Mouse (Mus musculus) cerebellum, postnatal 14 days (tissue): ENCODE results near the gene Cdc45.
A peak's percentile ranks its signal among the peaks of the same experiment; 100 is the strongest.
"Not testable (repeated sequence)": the region's sequence is repeated elsewhere in the genome, so short reads cannot be mapped to it uniquely, and the experiment has no call there.

Experiments
- DNase-seq, 2 experiments: peaks; one replicate each; pipeline ENCODE4 v3.0.0; 2021; ENCODE audit warnings: mixed read lengths in 2 of 2

The Cdc45 gene

DNA sequence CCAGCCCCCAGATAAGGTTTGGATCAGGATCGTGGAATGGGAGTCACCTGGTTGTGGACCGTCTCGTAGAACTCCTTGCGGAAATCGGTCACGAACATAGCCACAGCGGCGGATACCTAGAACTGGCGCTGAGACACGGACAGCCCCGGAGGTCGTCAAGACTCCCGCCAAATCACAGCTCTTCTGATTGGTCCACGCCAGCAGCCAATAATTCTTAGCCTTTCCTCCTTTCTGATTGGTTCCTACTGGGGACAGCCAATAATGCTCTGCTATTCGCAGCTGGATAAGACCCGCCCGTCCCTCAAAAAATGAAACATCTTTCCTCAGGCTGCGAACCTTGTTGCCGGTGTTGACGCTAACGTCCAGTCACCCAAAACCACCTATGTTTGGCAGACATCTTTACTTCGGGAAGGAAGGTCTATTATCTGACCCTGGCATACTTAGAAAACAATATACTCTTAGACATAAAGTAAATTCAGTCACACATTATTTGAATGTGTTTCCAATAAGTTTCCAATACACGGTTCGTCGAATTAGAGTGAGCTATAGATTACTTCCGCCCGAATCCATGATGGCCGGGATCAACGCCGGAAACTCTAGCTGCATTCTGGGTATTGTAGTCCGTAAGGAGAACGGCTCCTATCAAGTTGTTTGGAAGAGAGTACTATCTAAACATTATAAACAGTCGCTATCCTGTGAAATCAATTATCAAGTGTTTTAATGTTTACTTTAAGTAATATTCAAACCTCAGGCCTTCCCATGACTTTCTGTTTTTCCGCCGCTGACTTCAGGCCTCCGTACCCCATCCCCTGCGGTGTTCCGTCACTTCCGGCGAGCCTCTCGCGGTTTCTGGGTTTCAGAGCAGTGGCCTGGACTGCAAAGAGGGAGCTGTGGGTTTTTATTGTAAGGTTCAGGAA lies at the start of gene Cdc45, which contains the start of gene Ufd1:
Gene Cdc45 (minus strand): TSS at position 520 of the 917 bp plus-strand sequence.
Gene Ufd1 (plus strand): TSS at position 312 of the 917 bp plus-strand sequence.
- peak; percentile 89 to 91 for DNase-seq

DNA sequence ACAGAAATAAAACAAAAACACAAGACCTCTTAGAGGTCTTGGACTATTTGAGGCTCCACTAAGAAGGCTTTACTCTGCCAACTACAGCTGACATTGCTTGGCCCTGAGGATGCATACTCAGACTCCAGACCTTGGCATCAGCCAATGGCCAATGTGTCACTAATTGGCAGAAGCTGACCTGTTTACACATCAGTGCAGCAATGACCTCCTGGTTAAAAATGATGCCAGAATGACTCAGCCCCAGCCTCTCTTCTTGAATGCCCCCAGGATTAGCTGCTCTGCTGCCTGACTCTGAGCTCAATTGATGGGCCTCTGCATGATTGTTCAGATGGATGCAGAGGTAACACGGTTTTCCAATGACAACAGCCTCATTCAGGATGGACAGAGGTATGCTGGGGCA lies 48.4 kb upstream of the Cdc45 start:
- peak; percentile 50 to 56 for DNase-seq

DNA sequence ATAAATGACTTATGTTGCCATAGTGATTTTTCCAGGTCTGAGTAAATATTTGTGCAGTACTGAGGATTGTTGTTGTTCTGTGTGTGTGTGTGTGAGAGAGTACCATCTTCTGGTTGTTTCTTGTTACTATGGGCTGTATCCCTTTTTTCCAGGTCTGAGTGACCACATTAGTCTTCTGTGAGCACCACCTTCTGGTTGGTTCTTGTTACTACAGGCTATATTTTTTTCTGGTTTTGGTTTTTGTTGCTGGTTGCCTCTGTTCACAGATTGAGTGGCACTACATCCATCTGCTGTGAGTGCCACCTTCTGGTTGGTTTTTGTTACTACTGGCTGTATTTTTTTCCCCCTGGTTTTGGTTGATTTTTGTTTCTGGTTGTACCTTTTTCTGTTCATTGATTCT lies 46.8 kb upstream of the Cdc45 start:
- DNase-seq: peak; percentile 73 to 87

DNA sequence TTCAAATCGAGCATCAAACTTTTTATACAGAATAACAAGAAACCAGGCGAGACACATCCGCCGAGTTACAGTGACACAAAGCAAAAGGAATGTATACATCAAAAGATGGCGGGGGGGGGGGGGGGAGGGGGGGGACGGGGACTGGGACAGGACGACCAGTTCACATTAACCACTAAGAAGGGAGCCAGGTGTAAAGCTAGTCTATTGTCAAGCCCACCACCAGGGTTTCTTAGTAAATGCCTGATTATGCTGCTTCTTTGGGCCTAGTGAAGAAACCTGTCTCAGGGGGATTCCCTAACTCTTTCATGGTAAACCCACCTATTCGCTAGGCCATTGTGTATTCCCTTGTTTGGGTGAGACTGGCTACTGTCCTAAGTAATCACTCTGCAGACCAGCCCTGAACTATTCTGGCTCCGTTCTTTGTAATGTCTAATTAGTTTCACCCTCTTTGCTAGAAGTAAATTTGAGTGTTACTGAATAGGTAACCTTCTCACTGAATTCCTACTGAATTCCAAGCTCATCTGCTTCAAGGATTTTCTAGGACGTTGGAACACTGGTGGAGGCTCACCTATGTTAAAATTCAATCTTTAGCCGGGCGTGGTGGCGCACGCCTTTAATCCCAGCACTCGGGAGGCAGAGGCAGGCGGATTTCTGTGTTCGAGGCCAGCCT lies 37.9 kb upstream of the Cdc45 start:
- DNase-seq: not testable (repeated sequence)

DNA sequence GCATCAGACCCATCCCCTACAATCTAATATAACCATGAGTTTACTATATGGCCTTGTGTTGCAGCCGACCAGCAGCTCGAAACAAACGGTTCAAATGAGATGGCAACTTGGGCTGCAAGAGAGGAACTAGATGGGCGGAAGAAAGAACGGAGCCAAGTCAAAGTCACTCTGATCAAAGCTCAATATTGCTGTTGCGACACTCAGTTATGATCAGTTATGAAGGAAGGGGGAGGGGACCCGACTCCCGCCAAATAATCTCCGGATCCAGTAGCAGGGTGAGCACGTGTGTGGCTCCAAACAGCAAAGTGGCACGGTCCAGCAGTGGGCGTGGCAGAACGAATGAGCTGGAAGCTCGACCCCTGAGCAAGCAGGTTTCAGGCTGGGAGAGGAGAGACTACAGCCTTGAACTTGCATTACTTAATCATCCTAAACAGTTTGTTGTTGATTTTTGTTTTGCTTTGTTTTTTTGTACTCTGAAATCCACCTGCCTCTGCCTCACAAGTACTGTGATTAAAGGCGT lies 34.6 kb upstream of the Cdc45 start:
- no peak for DNase-seq

DNA sequence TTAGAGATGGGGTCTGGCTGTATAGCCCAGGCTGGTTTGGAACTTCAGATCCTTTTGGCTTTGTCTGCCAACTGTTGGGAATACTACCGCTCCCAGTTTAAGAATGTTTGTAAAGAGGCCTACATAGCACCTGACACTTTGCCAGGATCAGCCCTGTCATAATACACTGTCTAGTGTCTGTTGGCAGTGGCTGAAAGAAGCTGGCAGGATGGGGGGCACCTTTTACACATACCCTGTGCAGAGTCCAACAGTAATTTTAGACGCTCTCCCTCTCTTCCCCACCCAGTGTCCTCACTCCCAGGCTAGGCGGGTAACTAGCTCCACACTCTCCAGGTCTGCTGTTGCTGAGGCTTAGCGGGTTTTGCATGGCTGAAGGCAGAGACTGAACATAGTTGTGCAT lies 26.6 kb upstream of the Cdc45 start:
- no peak for DNase-seq

DNA sequence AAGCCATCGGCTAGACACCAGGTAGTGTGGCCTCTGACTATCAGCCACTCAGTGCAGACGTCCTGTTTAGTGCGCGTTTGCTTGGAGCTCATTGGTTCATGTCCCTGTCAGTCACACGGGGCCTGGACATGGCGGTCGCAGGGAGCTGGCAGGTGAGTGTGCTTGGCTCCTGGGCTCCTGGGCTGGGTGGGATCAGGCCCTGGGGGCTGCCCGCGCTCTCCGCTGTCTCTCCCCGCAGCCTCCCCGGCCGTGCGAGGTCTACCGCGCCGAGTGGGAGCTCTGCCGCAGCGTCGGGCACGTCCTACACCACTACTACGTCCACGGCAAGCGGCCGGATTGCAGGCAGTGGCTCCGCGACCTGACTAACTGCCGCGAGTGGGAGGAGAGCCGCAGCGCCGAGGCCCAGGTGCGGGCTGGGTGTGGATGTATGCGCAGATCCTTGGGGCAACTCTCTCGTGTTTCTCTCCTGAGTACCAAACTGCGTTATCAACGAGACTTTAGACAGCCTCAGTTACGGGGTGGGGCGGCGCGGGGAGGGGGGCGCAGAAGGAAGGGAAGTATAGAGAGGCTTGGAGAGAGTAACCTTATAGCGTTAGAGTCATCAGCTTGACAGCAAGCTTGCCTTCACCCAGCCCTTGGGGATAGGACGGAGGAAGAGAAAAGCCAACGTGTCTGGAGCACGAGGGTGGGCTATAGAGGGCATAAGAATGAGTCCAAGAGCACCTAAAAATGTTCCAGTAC lies 24.9 kb upstream of the Cdc45 start, which contains the start of the genes 2510002D24Rik and Gm28539:
Gene 2510002D24Rik (plus strand): TSS at position 111 of the 741 bp plus-strand sequence.
Gene Gm28539 (plus strand): TSS at position 117 of the 741 bp plus-strand sequence.
- DNase-seq: peak; percentile 98 to 99

DNA sequence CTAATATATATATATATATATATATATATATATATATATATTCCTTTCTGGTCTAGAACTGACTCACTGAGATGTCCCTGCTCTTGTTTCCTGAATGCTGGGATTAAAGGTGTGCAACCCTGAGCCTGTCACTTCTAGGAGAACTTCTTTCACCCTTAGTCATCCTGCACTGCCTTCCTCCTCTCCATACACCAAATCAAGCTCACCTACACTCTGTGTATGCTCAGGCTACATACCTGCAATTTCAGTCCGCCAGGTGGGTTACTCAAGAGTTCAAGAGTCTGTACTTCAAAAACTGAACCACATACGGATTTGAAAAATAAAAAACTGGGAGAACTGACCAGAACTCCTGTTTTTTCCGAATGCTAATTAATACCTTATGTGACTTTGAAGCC lies 24.3 kb upstream of the Cdc45 start:
- no peak for DNase-seq

DNA sequence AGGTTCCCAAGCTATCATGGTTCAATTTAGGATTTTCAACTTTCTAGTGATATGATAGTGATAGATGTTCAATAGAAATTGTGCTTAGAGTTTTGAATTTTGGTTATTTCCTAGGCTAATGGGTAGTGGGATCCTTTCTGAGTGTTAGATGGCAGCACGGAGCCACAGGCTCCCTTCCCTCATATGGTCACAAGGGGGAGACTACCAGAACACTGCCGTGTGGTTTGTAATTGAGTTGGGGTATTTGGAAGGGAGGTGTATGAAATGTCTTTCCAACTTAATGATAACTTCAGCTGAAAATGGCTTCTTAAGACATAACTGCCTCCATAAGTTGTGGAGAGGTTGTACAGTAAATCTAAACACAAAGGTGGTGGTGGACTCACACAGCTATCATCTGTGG lies 21.7 kb upstream of the Cdc45 start:
- DNase-seq: no peak

DNA sequence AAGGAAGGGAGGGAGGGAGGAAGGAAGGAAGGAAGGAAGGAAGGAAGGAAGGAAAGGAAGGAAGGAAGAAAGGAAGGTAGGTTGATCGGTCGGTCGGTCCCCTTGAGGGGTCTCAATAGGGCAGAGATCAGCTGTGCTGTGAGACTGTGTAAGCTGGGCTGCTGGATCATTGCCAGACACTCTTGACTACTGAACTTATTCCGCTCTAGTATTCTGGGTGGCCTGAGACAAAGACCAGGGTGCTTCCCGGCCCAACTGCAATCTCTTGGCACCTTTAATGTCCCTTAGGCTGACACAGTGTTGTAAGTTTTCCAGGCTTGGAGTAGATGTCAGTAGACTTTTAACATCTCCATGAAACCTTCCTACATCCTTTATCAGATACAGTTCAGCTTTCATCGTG lies 17.3 kb upstream of the Cdc45 start:
- peak in 1 of 2 experiments; percentile 10 for DNase-seq

DNA sequence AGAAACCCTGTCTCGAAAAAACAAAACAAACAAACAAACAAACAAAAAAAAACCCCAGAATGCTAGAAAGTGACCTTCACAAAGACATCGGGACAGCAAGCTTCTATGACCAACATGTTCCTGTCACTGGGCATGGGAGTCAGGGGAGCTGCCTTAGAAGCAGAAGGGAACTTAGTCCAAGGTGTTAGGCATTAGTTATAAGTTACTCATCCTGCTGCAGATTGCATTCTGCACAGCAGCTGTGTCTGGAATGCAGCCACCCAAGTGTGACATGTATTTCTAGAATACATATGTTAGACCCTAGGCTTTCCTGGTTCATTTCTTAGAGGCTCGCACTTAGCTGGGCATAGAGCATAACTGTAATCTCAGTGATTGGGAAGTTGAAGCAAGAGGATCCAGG lies 16.8 kb upstream of the Cdc45 start:
- DNase-seq: no peak

DNA sequence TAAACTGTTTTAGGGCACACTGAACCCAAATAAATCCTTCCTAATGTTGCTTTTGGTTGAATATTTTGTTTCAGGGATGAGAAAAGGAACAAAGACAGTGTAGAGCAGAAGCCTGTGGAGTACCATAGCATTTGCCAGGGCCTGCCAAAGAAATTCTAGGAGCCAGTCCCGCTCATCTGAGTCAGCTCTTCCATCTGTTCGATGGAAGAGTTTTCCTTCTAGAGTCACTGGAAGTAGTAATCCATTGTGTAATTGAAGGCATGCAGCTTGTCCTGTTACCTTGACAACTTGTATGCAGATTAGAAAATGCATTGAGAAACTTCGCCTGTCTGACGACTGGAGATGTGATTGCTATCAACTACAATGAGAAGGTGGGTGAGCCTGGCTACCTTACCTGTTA lies 11.1 kb upstream of the Cdc45 start:
- no peak for DNase-seq

DNA sequence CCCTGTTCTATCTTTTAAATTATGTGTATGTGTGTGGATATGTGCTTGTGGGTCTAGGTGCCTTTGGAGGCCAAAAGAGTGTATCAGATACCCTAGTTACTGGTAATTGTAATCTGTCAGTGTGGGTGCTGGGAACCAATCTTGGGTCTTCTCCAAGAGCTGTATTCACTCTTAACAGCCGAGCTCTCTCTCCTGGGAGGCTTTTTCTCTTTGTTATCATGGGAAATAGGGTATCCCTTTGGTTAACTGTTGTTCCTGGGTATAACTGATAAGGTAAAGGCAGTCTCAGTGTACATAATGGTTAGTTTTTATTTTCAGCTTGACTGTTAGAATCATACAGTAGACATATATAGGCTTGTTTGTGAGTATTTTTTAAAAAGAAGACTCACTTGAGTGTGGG lies 10.6 kb upstream of the Cdc45 start:
- no peak for DNase-seq

DNA sequence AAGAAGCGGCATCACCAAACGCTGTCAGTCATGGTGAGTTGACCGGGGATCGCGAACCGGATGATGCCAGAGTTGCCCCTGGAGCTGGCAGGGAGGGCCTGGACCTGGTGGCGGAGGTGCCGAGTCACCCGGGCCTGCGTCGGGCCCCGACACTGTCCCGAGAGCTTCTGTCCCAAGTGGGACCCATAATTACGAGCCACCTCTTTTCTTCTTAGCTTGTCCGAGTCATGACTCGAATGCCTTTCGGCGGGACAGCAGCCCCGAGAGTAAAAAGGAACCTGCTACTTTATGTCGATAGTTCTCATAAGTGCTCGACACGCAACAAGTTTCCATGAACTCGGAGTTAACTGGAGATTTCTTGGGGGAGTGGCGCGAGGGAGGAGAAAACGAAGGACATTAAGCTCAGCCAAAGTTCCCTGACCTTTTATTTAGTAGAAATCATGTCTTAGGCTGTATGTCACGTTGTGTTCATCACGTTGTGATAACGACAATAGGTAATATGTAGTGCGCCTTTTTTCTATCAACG lies 661 bp upstream of the Cdc45 start:
- no peak for DNase-seq

DNA sequence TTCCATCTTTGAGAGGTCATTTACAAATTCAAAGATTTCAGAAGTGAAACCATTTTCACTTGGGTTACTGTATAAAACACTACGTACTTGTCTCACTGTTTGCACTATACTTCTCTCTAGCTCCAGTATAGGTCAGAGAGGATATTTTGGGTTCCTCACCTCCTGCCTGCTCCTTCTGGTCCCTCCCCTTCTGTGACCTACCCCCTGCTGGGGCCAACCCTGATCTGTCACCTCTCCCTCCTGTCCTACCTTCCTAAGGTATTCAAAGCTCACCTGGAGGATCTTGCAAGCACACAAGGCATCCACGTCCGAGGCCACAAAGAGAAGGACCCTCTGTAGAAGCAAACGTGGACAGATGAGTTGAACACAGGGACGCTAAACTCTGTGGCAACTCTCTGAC lies 755 bp downstream of the Cdc45 start:
- peak in 1 of 2 experiments; percentile 48 for DNase-seq

DNA sequence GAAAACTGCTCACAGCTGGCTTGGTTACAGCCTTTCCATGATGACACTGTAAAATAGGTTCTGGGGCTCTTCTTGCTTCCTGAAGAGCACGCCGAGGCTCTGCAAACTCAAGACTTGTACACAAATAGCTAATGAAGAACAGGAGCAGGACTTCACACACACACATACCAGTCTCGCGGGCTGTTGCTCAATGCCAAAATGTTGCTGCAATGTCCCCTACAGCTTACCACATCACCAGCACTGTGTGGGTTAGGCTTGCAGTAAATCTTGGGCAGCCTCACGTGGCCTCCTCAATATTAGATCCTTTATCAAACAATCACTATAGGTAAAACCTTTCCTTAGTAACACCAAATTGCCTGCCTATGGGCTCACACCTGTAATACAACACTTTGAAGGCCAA lies 2.8 kb downstream of the Cdc45 start:
- DNase-seq: no peak

DNA sequence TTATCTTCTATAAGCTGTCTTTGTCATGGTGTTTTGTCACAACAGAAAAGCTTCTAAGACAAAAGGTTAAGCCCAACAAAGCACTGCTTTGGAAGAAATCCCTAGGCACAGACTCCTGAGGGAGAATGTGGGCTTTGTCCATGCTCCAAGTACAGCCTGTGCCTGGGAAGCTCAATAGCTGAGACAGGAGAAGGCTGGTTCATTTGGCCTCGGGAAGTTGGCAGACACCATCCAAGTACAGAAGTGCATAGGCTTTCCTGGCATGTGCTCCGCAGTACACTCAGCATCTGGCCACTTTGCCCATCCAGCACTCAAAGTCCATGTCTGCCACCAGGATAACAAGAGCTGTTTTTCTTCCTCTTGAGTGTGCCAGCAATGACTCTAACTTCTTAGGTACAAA lies 6.0 kb downstream of the Cdc45 start:
- no peak for DNase-seq

DNA sequence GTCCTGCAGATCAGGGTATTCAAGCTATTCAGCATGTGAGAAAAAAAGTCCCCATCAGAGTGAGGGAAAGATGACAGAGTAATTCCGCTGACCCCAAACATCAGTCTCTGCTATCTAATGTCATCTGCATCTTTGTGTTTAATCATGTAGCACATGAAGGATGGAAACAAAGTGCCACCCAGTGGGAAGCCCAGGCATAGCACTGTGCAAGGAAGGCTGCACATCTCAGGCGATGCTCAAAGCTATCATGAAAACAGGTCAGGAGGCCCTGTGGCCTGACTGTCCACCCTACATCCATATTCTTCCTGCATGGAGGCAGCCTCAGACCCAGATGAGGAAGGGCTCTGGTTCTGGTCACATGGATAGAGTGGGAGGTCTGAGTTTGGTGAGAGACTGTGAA lies 12.9 kb downstream of the Cdc45 start:
- peak; percentile 68 to 79 for DNase-seq

DNA sequence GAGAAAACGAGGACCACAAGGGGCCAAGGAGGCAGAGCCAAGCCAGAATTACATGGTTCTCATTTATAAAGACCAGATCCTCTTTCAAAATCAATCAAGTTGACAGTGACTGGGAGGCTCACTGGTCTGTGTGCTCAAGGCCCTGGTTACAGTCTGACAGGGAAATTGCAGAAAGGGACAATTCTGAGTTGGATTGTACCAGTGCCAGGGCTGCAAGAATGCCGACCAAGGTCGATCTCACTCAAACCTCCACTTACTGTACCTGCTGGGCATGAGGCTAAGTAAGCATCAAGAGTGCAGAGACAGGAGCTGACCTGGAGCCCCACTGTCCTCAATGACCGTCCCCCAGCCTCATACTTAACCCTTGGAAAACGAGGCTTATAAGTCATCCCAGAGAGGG lies 13.6 kb downstream of the Cdc45 start:
- DNase-seq: no peak

DNA sequence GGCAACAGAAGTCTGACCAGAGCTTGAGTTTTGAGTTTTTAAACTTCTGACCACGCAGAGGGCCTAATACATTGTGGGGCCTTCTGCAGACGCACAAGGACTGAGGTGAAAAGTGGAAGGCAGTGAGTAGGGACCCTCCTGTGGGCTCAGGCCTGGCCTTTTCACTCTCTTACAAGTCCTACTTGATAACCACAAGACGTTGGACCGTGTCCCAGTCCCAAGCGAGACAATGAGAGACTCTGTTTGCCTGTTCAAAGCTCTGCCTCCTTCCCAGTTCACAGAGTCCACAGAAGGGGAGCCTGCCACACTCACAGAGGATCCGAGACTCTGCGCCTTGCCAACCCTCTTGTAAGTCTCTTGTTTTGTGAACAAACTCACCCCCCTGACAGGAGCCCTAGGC lies 15.1 kb downstream of the Cdc45 start:
- DNase-seq: no peak

DNA sequence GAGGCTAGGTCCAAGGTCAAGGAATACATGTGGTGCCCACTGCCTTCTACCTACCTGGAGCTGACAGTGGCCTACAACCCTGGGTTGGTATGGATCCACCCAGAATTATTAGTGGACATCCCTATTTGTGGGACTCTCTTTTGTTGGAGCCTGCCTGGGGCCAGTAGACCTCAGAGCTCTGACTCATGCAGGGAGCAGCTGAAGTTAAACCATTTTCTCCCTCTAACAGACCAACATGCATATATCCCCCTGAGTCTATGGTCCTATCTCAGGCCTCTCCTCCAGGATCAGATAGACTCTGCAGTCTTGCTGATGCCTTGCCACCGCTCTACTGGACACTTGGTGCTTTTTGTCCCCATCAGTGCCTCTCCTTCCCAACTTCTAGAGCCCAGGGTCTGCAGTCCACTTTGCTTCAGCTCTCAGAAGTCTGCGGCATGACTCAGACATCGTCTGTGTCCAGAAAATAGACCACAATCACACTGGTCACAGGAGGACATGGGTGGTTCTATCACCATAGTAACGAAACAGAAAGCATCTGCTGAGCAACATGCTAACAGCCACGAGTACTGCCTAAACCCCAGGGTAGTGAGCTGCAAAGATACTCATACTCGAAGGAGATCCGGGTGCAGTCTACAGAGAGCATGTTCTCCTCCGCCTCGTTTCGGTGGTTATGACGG lies 16.4 kb downstream of the Cdc45 start:
- no peak for DNase-seq
